Mouse (Mus musculus) limb, embryonic 10.5 days (tissue): Measurements from ENCODE around the gene Pgpep1l. TPM values are rescaled to one million over a fixed set of nuclear protein-coding genes. Genes with fewer than 3 reads are reported as not detected.

Experiments used
- DNase-seq: peaks from one replicate; pipeline ENCODE4 v3.0.0-alpha.2; 2017; ENCODE audit warnings: low spot score
- H3K27ac ChIP-seq: fragments of 300-500 bp; sonication (generic); 2 replicates; pipeline ENCODE4 v1.5.1; 2016; ENCODE audit warnings: mild to moderate bottlenecking
- H3K27me3 ChIP-seq: fragments of 300-500 bp; sonication (generic); 2 replicates; pipeline ENCODE4 v1.6.1; 2016; ENCODE audit warnings: low read depth, mild to moderate bottlenecking; ENCODE audit not compliant: poor library complexity, severe bottlenecking
- H3K36me3 ChIP-seq: fragments of 300-500 bp; sonication (generic); 2 replicates; pipeline ENCODE4 v1.6.1; 2016; ENCODE audit warnings: mild to moderate bottlenecking, moderate library complexity
- H3K4me1 ChIP-seq: fragments of 300-500 bp; sonication (generic); 2 replicates; pipeline ENCODE4 v1.6.1; 2016
- H3K4me3 ChIP-seq: fragments of 300-500 bp; sonication (generic); 2 replicates; pipeline ENCODE4 v1.5.1; 2016; ENCODE audit warnings: mild to moderate bottlenecking, moderate library complexity
- H3K9me3 ChIP-seq: fragments of 300-500 bp; sonication (generic); replicated peaks from 2 replicates; pipeline ENCODE4 v1.6.1; 2016; ENCODE audit warnings: mild to moderate bottlenecking
- WGBS: fragments of 180-500 bp; shearing (Covaris S2); methylation state at CpG from one replicate; pipeline ENCODE4 v1.1.7; 2016; 5-methylcytosine and 5-hydroxymethylcytosine counted together
- polyA plus RNA-seq: library from polyadenylated mRNA; unstranded; fragments of >200 nt; fragmentation: Nextera tagmentation; extraction: Ambion mirVana; gene quantifications from 2 replicates; pipeline ENCODE4 v1.2.1, GENCODE M21; 2016

Gene Pgpep1l
- not detected in 2 replicates for polyA plus RNA-seq

DNA sequence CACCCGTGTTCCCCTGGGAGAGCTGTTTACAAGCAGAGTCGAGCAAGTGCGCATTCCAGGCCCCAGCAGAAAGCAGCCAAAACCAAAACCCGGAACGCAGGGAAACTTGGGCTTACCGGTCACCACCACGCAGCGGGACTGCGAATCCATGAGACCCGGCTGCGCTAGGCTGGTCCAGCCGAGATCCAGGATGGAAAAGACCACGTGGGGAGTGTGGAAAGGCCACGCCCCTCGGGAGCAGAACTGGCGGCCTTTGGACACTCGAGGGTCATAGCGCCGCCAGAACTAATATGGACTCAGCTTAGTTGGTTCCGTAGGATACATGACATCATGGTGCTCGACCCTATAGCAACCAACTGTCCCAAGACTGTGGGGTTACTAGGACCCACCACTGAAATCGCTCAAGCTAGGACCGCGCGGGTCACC is at the start of gene Pgpep1l:
Gene Pgpep1l (minus strand): TSS at position 206 of the 426 bp plus-strand sequence.
- no peaks in the 10 kb centered on the region for H3K36me3 ChIP-seq
- peak within 1 kb of the TSS; percentile 52 for H3K4me3 ChIP-seq
- H3K27ac ChIP-seq = peak within 1 kb of the TSS; percentile 78
- no peaks in the 10 kb centered on the region for H3K9me3 ChIP-seq
- DNase-seq = peak; percentile 67
- peaks cover 12% of the 10 kb centered on the region for H3K27me3 ChIP-seq
- peaks cover 50% of the 10 kb centered on the region for H3K4me1 ChIP-seq
- 4% methylated on average over 25 of the region's 25 CpGs for WGBS

DNA sequence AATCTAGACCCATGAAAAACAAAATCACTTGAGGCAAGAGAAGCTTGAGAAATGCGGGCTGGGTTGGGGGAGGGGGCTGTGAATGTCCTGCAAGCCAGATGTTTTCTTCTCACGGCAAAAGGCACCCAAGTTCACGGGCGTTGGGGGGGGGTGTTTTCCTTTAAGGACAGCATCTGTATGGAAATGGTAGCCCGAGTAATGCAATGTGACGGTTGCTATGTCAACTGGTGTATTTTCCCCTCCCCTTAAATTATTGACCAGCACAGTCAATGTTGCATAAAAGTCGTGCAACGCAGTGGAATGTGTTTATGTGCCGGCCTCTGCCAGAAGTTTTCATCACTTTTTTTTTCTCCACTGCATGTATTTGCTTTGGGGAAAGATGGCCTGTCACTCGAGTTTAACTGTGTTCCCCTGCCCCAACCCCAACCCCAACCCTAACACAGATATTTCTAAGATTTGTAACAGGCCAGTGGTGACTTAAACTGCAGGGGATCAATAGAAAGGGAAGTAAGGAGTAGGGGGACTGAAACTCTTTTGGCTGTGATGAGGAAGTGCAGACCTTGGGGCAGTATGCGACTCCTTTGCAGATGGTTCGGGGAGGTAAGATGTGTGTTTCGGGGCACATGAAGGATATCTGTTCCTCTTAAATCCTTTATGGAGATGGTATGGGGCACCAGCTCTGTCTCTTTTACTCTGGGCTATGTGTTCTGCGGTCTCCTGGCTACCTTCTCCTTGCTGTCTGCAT is 49.2 kb upstream of the Pgpep1l start:
- WGBS = 76% methylated on average over 14 of the region's 14 CpGs
- Histone ChIP-seq H3K27ac (peak overlapping the region; percentile 50; the same call in 1 of the 2 replicates), H3K36me3 (no peaks in the 10 kb centered on the region), H3K9me3 (no peaks in the 10 kb centered on the region), H3K4me3 (no peak overlapping the region), H3K4me1 (peaks cover 34% of the 10 kb centered on the region), H3K27me3 (no peaks in the 10 kb centered on the region)
- DNase-seq = peak; percentile 45

DNA sequence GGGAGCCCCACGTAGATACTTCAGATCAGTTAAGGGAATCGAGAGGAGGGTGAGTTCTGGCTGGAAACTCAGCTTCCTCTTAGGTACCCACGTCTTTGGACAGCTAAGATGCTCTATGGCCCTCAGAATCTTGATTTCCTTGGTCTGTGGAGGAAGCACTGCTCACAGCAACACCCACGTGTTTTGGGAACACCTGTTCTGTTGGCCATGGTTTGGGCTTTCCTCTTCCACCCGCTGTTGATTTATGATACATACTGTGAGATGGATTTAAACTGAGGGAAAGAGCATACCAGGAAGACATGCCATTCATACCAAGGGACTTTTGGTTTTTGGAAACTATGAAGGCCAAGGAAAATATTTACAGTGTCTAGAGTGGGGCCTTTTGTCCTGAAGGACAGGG is 48.4 kb upstream of the Pgpep1l start:
- Histone ChIP-seq H3K4me1 (peaks cover 34% of the 10 kb centered on the region), H3K27me3 (no peaks in the 10 kb centered on the region), H3K4me3 (no peak overlapping the region), H3K27ac (peak overlapping the region; percentile 50; the same call in 1 of the 2 replicates), H3K36me3 (no peaks in the 10 kb centered on the region), H3K9me3 (no peaks in the 10 kb centered on the region)
- 85% methylated on average over 5 of the region's 5 CpGs for WGBS
- no peak for DNase-seq

DNA sequence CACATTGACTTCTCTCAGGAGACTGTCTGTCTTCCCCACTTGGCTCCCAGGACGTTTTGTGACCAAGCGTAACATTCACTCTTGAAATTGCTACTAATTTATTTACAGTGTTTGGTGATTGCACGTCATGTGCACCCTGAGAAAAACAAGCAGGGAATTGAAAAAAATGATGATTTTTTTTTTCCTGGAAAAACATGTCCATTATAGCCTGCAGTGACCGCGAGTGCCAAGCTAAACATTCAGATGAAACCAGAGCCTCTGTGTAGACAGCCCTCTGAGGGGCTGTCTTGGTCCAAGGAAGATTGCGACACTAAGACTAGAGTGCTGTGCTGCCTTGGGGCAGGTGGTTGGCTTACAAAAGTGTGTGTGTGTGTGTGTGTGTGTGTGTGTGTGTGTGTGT is 47.4 kb upstream of the Pgpep1l start:
- peaks cover 34% of the 10 kb centered on the region for H3K4me1 ChIP-seq
- DNase-seq = no peak
- no peaks in the 10 kb centered on the region for H3K9me3 ChIP-seq
- H3K27ac ChIP-seq = no peak overlapping the region; the same call in 1 of the 2 replicates
- H3K36me3 ChIP-seq = no peaks in the 10 kb centered on the region
- WGBS = 88% methylated on average over 6 of the region's 6 CpGs
- no peaks in the 10 kb centered on the region for H3K27me3 ChIP-seq
- H3K4me3 ChIP-seq = no peak overlapping the region

DNA sequence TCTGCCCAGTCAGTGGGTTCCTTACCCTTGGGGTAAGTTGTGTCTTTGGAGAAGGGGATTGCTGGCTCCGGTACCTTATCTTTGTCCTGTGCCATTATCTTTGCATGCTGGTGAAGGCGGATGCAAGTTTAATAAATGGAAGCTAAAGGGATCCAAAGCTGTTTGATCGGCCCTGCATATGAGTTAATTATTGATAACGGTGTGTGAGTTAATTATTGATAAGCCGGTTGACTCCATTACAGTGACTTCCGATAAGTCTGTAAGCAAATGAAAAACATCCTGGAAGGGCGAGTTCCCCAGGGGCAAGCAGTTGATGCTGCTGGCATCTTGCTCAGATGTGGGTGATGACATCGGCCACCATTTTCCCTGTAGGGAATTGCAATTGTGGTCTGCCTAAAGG is 42.7 kb upstream of the Pgpep1l start:
- H3K27ac ChIP-seq = no peak overlapping the region
- WGBS = 97% methylated on average over 8 of the region's 8 CpGs
- H3K4me1 ChIP-seq = peaks cover 25% of the 10 kb centered on the region
- DNase-seq = no peak
- H3K4me3 ChIP-seq = no peak overlapping the region
- no peaks in the 10 kb centered on the region for H3K36me3 ChIP-seq
- no peaks in the 10 kb centered on the region for H3K9me3 ChIP-seq
- H3K27me3 ChIP-seq = no peaks in the 10 kb centered on the region

DNA sequence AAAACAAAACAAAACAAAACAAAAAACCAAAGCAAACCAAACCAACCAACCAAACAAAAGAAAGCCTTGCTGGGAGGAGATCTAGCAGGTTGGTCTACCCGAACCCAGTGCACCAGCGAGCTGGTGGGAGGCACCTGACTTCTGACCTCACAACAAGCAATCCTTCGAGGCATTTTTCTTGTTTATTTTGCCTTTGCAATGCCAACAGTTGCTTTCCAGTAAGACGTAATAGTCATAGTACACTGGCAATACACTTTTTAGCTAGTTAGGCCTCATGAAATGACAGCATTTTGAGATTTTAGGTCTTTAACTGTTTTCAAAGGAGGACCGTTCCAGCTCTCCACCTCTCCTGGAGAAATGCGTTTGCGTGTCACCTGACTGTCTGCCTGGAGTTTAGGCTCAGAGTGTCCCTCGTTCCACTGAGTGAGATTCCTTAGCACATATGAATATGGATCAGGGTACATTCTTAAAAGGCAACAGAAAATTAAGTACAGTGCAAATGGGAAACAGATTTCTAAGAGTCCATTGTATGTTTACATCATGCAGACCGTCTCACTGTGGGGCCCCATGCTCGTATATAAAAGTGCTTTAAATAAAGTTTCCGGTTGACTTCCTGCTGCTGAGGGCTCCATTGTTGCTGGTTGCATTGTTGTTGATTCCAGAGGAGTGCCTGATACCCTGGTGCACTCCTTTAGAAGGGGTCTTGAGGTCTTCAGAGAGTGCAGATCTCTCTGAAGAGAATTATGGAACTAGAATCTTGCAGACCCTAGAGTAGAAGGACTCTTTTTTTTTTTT is 41.9 kb upstream of the Pgpep1l start:
- Histone ChIP-seq H3K27me3 (no peaks in the 10 kb centered on the region), H3K9me3 (no peaks in the 10 kb centered on the region), H3K4me1 (peaks cover 22% of the 10 kb centered on the region), H3K4me3 (no peak overlapping the region), H3K36me3 (no peaks in the 10 kb centered on the region), H3K27ac (no peak overlapping the region)
- 86% methylated on average over 11 of the region's 11 CpGs for WGBS
- no peak for DNase-seq

DNA sequence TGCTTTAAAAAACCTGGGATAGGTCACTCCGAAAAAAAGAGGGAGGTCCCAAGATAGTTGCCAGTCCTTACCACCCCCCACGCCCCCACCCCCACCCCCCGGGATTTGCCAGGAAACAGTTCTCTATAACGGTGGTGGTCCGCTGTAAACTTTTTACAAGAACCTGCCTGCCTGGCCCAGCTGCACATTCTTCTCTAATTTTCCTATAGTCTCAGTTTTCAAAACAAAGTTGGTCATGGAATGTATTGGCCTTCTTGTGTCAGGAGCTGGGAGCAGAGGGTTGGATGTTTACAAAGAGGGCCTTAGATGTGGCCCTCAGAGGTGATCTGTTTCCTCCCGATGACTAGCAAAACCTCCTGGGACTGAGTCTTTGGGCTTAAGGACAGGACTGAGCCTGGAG is 39.7 kb upstream of the Pgpep1l start:
- peak overlapping the region; percentile 63; the same call in 1 of the 2 replicates for H3K27ac ChIP-seq
- no peaks in the 10 kb centered on the region for H3K9me3 ChIP-seq
- no peaks in the 10 kb centered on the region for H3K27me3 ChIP-seq
- H3K4me1 ChIP-seq = peaks cover 22% of the 10 kb centered on the region
- no peaks in the 10 kb centered on the region for H3K36me3 ChIP-seq
- 48% methylated on average over 6 of the region's 6 CpGs for WGBS
- DNase-seq = no peak
- H3K4me3 ChIP-seq = no peak overlapping the region

DNA sequence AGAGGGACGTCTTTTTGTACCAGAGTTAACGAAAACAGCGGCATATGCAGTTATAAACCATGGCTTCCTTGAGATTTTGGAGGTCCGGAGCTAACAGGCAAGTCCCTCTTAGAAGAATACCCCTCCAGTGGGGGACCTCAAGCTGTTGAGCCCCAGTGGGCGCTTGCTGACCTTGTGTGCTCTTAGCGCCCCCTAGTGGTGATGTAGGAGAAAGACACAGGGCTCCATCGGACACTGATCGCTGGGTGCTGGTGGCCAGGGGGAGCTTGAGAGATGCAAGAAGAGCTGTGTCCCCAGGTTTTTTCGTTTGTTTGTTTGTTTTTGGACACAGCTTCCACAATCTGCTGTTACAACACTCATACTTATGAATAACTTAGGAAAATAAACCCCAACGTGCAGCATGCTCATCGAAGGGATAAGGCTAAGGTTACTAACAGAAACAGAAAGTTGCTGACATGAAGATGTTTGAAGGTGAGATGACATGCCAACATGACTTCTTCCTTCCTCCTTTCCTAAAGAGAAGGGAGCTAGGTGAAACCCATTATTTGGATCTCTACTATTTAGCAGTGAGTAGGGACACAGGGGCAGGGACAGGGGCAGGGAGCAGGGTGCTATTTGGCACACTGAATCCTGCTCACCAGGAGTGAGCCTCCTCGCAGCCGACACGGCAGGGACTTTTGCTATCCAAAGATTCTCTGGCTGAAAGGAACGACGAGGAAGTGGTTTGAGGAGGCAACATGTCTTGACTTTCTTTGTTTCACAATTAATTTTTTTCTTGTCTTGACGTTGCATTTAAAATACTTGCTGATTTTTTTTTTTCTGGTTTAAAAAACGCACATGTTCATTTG is 38.8 kb upstream of the Pgpep1l start:
- peak overlapping the region; percentile 30; the same call in 1 of the 2 replicates for H3K27ac ChIP-seq
- peak; percentile 85 for DNase-seq
- WGBS = 34% methylated on average over 18 of the region's 18 CpGs

DNA sequence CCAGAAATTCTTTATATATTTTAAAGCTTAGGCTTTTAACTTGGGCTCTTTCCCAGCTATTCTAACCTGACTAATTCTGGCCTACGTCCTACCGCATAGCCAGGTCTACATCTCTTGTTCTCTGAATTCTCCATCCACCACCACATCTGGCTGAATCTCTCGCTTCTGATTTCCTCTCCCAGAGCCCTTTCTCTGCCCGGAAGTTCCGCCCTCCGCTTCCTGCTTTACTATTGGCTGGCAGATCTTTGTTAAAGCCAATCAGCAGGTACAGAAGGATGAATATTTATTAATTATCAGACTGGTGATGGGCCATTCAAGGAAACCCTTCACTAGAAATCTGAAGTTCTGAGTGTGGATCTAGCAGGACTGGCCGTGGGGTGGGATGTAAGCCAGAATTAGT is 37.1 kb upstream of the Pgpep1l start:
- no peak overlapping the region for H3K27ac ChIP-seq
- H3K4me1 ChIP-seq = peaks cover 21% of the 10 kb centered on the region
- no peaks in the 10 kb centered on the region for H3K9me3 ChIP-seq
- DNase-seq = no peak
- no peaks in the 10 kb centered on the region for H3K27me3 ChIP-seq
- WGBS = 82% methylated on average over 7 of the region's 7 CpGs
- no peaks in the 10 kb centered on the region for H3K36me3 ChIP-seq
- H3K4me3 ChIP-seq = no peak overlapping the region

More for the DNA sequence above, 38.8 kb upstream of the Pgpep1l start:
- H3K4me1 ChIP-seq = peaks cover 22% of the 10 kb centered on the region
- no peaks in the 10 kb centered on the region for H3K36me3 ChIP-seq
- no peaks in the 10 kb centered on the region for H3K9me3 ChIP-seq
- no peaks in the 10 kb centered on the region for H3K27me3 ChIP-seq
- 0 out of 2 replicates have a peak overlapping the region, but pooled peaks have one; percentile 5 for H3K4me3 ChIP-seq

DNA sequence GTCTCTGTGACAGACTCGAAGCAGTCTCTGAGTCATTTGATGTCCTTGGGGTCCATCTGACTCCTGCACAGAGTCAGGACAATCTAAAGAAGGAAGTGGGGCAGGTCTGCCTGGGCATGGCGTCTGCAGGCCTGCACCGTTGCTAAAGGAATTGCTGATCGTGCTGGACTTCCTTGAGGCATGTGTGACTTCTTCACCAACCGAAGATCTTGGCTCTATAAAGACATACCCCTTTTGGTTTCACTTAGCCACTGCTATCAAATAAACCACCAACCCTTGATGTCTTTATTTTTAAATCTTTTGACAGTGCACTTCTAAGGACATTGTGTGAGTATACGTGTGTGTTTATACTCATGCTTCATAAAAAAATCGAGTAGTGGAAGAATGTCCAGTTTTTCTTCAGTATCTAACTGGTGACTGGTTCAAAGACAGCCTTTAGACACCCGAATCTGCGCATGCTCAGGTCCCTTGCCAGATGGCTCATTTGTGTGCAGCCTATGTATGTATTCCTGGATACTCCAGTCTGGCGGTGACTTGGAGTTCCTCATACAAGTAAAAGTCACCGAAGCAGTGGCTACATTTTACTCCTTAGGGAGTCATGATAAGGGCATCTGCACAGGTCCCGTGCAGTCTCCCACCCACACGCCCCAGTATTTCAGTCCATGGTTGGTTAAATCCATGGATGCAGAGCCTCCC is 34.5 kb upstream of the Pgpep1l start:
- H3K4me3 ChIP-seq = no peak overlapping the region
- H3K27me3 ChIP-seq = no peaks in the 10 kb centered on the region
- H3K4me1 ChIP-seq = peaks cover 18% of the 10 kb centered on the region
- no peaks in the 10 kb centered on the region for H3K36me3 ChIP-seq
- no peak overlapping the region for H3K27ac ChIP-seq
- no peak for DNase-seq
- H3K9me3 ChIP-seq = no peaks in the 10 kb centered on the region
- 87% methylated on average over 13 of the region's 13 CpGs for WGBS

DNA sequence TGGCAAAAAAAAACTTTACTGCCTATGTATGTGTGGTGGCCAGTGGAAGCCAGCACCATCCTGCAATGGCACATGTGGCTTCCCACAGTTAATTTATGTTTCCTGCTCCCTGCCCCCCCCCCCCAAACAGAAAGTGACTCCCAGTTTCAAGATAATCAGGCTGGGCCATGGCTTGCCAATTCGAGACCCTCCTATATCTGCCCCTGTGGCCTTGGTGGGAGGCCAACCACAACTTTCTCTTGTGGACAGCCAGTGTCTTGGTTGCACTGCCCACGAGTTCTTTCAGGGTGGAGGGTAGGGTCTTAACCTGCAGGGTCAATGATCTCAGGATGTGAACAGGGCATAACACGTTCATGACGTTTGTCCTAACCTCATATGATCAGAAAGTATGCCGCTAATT is 32.5 kb upstream of the Pgpep1l start:
- H3K36me3 ChIP-seq = no peaks in the 10 kb centered on the region
- H3K27ac ChIP-seq = no peak overlapping the region
- WGBS = 92% methylated on average over 5 of the region's 5 CpGs
- DNase-seq = no peak
- H3K27me3 ChIP-seq = no peaks in the 10 kb centered on the region
- H3K4me1 ChIP-seq = peaks cover 19% of the 10 kb centered on the region
- no peak overlapping the region for H3K4me3 ChIP-seq
- H3K9me3 ChIP-seq = no peaks in the 10 kb centered on the region
